Mouse (Mus musculus) left cerebral cortex, adult 6 months (tissue): ENCODE measurements around the gene Olfr1129. TPM values are rescaled to one million over a fixed set of nuclear protein-coding genes. Genes with fewer than 3 reads are reported as not detected.

Experiments
- long read RNA-seq, 2 experiments: library from polyadenylated mRNA; unstranded; transcript quantifications; one replicate each; pipeline ENCODE4 v2.0.0; 2019 to 2020
- polyA plus RNA-seq: library from polyadenylated mRNA; unstranded; fragments of <200 nt; fragmentation: Nextera tagmentation; gene quantifications from 2 replicates; pipeline ENCODE4 v1.2.3, GENCODE M21; 2021

The Olfr1129 gene
- not detected in 2 replicates for polyA plus RNA-seq
- long read RNA-seq, experiment 1 = 0 reads
- long read RNA-seq, experiment 2 = 0 reads

GRCm38 (mm10) chr2:87573602-87574001 lies at the start of gene Olfr1129:
Olfr1129 (plus strand) TSS chr2:87573902.

GRCm38 (mm10) chr2:87531496-87531895 lies 42.2 kb upstream of the Olfr1129 start, which contains the start of gene Olfr153:
Olfr153 (plus strand) TSS chr2:87531796.

GRCm38 (mm10) chr2:87545442-87545841 lies 28.3 kb upstream of the Olfr1129 start, which contains the start of gene Olfr1128:
Olfr1128 (minus strand) TSS chr2:87545542.

GRCm38 (mm10) chr2:87605912-87606311 lies 32.2 kb downstream of the Olfr1129 start, which contains the start of gene Olfr1130:
Olfr1130 (plus strand) TSS chr2:87606212.

GRCm38 (mm10) chr2:87626804-87627203 lies 53.1 kb downstream of the Olfr1129 start, which contains the start of gene Olfr1131:
Olfr1131 (plus strand) TSS chr2:87627104.

Other genes with a start within 250 kb of the Olfr1129 start
- gene Olfr1120, start 219.1 kb upstream of the Olfr1129 start, polyA plus RNA-seq = not detected in 2 replicates
- not detected in 2 replicates for gene Olfr1121, start 204.0 kb upstream of the Olfr1129 start, polyA plus RNA-seq
- not detected in 2 replicates for gene Olfr1122, start 188.1 kb upstream of the Olfr1129 start, polyA plus RNA-seq
- not detected in 2 replicates for gene Olfr1123, start 157.3 kb upstream of the Olfr1129 start, polyA plus RNA-seq
- gene Olfr1124, start 143.6 kb upstream of the Olfr1129 start, polyA plus RNA-seq = 0.11 TPM in 2 replicates
- not detected in 2 replicates for gene Olfr1126, start 119.9 kb upstream of the Olfr1129 start, polyA plus RNA-seq
- gene Pramel7, start 76.8 kb upstream of the Olfr1129 start, polyA plus RNA-seq = not detected in 2 replicates
- gene Pramel6, start 67.3 kb upstream of the Olfr1129 start, polyA plus RNA-seq = not detected in 2 replicates
- not detected in 2 replicates for gene Olfr153, start 42.1 kb upstream of the Olfr1129 start, polyA plus RNA-seq
- not detected in 2 replicates for gene Olfr1128, start 28.4 kb upstream of the Olfr1129 start, polyA plus RNA-seq
- not detected in 2 replicates for gene Olfr1130, start 32.3 kb downstream of the Olfr1129 start, polyA plus RNA-seq
- gene Olfr1131, start 53.2 kb downstream of the Olfr1129 start, polyA plus RNA-seq = not detected in 2 replicates
- gene Olfr1132, start 63.6 kb downstream of the Olfr1129 start, polyA plus RNA-seq = not detected in 2 replicates
- gene Olfr1133, start 73.5 kb downstream of the Olfr1129 start, polyA plus RNA-seq = not detected in 2 replicates
- gene Olfr1134, start 84.6 kb downstream of the Olfr1129 start, polyA plus RNA-seq = not detected in 2 replicates
- gene Olfr1135, start 99.8 kb downstream of the Olfr1129 start, polyA plus RNA-seq = not detected in 2 replicates
- gene Olfr1136, start 120.0 kb downstream of the Olfr1129 start, polyA plus RNA-seq = not detected in 2 replicates
- gene Olfr1137, start 139.3 kb downstream of the Olfr1129 start, polyA plus RNA-seq = not detected in 2 replicates
- not detected in 2 replicates for gene Olfr1138, start 166.1 kb downstream of the Olfr1129 start, polyA plus RNA-seq
- gene Olfr1140, start 169.8 kb downstream of the Olfr1129 start, polyA plus RNA-seq = not detected in 2 replicates
- gene Olfr1141, start 180.1 kb downstream of the Olfr1129 start, polyA plus RNA-seq = not detected in 2 replicates
- not detected in 2 replicates for gene Olfr152, start 205.6 kb downstream of the Olfr1129 start, polyA plus RNA-seq
- not detected in 2 replicates for gene Olfr1143, start 226.7 kb downstream of the Olfr1129 start, polyA plus RNA-seq
- gene Olfr1145, start 235.9 kb downstream of the Olfr1129 start, polyA plus RNA-seq = not detected in 2 replicates